ENCODE assay signal across 18 mouse cellular contexts in genomic region chr2:101976399-101977064, GRCm38 (mm10).
A peak's percentile ranks its signal among the peaks of the same experiment; 100 is the strongest.
DNase-seq lines count a peak whose midpoint lies in the region; ATAC-seq and TF ChIP-seq lines count a peak whose summit lies in the region.
"Had no signal": no experiment of that assay in that cellular context is flagged by ENCODE, and none has a peak within 500 bp of the region (broad histone marks: within the 10 kb centered on the region; RNA-seq: fewer than 3 reads in every experiment).

No protein-coding gene starts in this region.

- H3K27ac ChIP-seq in hindbrain, embryonic 12.5 days = peak overlapping the region; percentile 48; the same call in 1 of the 2 replicates
- no peak overlapping the region for H3K27ac ChIP-seq in hindbrain, postnatal 0 days
- H3K27ac ChIP-seq in forebrain, embryonic 14.5 days (ENCODE audit: low read depth, low read length) = peak overlapping the region; percentile 95; the same call in 1 of the 2 replicates
- peak overlapping the region; percentile 8; the same call in 1 of the 2 replicates for H3K27ac ChIP-seq in midbrain, embryonic 11.5 days (ENCODE audit: low read depth, low read length)
- H3K27ac ChIP-seq in layer of hippocampus, adult 2 months = no peak overlapping the region
- no peak overlapping the region; the same call in 1 of the 2 replicates for H3K27ac ChIP-seq in liver, embryonic 11.5 days (ENCODE audit: low read depth, low read length)
- H3K27ac ChIP-seq: limb, embryonic 13.5 days; liver, embryonic 14.5 days; neural tube, embryonic 13.5 days had no signal

- H3K9ac ChIP-seq in hindbrain, embryonic 12.5 days = no peak overlapping the region
- no peak overlapping the region for H3K9ac ChIP-seq in hindbrain, postnatal 0 days (replicated peaks; ENCODE audit: low read length)
- no peak overlapping the region for H3K9ac ChIP-seq in forebrain, embryonic 14.5 days (ENCODE audit: low read length)
- H3K9ac ChIP-seq in midbrain, embryonic 11.5 days (ENCODE audit: low read length) = no peak overlapping the region
- H3K9ac ChIP-seq in liver, embryonic 11.5 days (ENCODE audit: low read depth, low read length) = no peak overlapping the region
- H3K9ac ChIP-seq: heart, embryonic 12.5 days; limb, embryonic 13.5 days; liver, embryonic 14.5 days; neural tube, embryonic 13.5 days had no signal

- TF ChIP-seq CTCF in hindbrain, postnatal 0 days (IDR thresholded peaks at IDR 0.05; ENCODE audit: low read depth) = no peak
- no peak for TF ChIP-seq CTCF in brain, embryonic 14.5 days (IDR thresholded peaks at IDR 0.05; ENCODE audit: borderline replicate concordance, extremely low read depth, insufficient read depth, insufficient read length)
- no peak for TF ChIP-seq CTCF in layer of hippocampus, adult 2 months (conservative IDR thresholded peaks at IDR 0.05)

- H3K4me2 ChIP-seq in hindbrain, embryonic 12.5 days (replicated peaks) = no peak overlapping the region
- no peak overlapping the region for H3K4me2 ChIP-seq in hindbrain, postnatal 0 days (ENCODE audit: low read depth, low read length)
- H3K4me2 ChIP-seq in forebrain, embryonic 14.5 days (ENCODE audit: low read length) = no peak overlapping the region
- H3K4me2 ChIP-seq in midbrain, embryonic 11.5 days = no peak overlapping the region
- H3K4me2 ChIP-seq in liver, embryonic 11.5 days = no peak overlapping the region
- H3K4me2 ChIP-seq: heart, embryonic 12.5 days; limb, embryonic 13.5 days; neural tube, embryonic 13.5 days had no signal

- H3K4me3 ChIP-seq in hindbrain, embryonic 12.5 days = no peak overlapping the region
- no peak overlapping the region for H3K4me3 ChIP-seq in hindbrain, postnatal 0 days (ENCODE audit: low read length)
- no peak overlapping the region for H3K4me3 ChIP-seq in forebrain, embryonic 14.5 days (ENCODE audit: low read depth, low read length)
- H3K4me3 ChIP-seq in midbrain, embryonic 11.5 days (ENCODE audit: low read depth, low read length) = no peak overlapping the region
- H3K4me3 ChIP-seq in layer of hippocampus, adult 2 months = no peak overlapping the region
- no peak overlapping the region for H3K4me3 ChIP-seq in liver, embryonic 11.5 days (ENCODE audit: low read depth, low read length)
- H3K4me3 ChIP-seq: heart, embryonic 12.5 days; limb, embryonic 13.5 days; neural tube, embryonic 13.5 days had no signal

- no peak for ATAC-seq in hindbrain, embryonic 12.5 days (ENCODE audit: low FRiP score)
- no peak for ATAC-seq in hindbrain, postnatal 0 days
- ATAC-seq in forebrain, embryonic 14.5 days = no peak
- no peak for ATAC-seq in midbrain, embryonic 11.5 days (ENCODE audit: low FRiP score)
- ATAC-seq in liver, embryonic 11.5 days (replicated peaks; ENCODE audit: low FRiP score) = no peak

- H3K4me1 ChIP-seq in hindbrain, embryonic 12.5 days = peaks cover 54% of the 10 kb centered on the region
- H3K4me1 ChIP-seq in hindbrain, postnatal 0 days (ENCODE audit: insufficient read depth, low read length) = peaks cover 13% of the 10 kb centered on the region
- peaks cover 68% of the 10 kb centered on the region for H3K4me1 ChIP-seq in forebrain, embryonic 14.5 days (ENCODE audit: control insufficient read depth, insufficient read depth, low read length)
- peaks cover 57% of the 10 kb centered on the region for H3K4me1 ChIP-seq in midbrain, embryonic 11.5 days (ENCODE audit: control insufficient read depth, insufficient read depth, low read length)
- H3K4me1 ChIP-seq in liver, embryonic 11.5 days (replicated peaks; ENCODE audit: control insufficient read depth, insufficient read depth, low read length) = no peaks in the 10 kb centered on the region

- DNase-seq in hindbrain, postnatal 0 days (ENCODE audit: low spot score) = no peak
- DNase-seq in brain, embryonic 14.5 days (ENCODE audit: low read depth) = peak; percentile 66
- DNase-seq in forebrain, embryonic 14.5 days (ENCODE audit: low spot score) = no peak
- DNase-seq in midbrain, embryonic 11.5 days (ENCODE audit: low spot score, missing footprints) = no peak
- DNase-seq in layer of hippocampus, adult 2 months (ENCODE audit: low spot score in 2 of 2) = no peak
- no peak for DNase-seq in spleen, postnatal 4 days (ENCODE audit: low spot score in 2 of 2)
- DNase-seq in liver, embryonic 11.5 days (ENCODE audit: low spot score) = no peak
- DNase-seq: cerebellum, adult 8-10 months; gastrocnemius, postnatal 10 days; heart, adult 11 months; heart, postnatal 14 days; kidney, adult 8-10 months; right cerebral cortex, adult 18-20 months had no signal

- H3K9me3 ChIP-seq in hindbrain, embryonic 12.5 days (replicated peaks) = no peaks in the 10 kb centered on the region
- no peaks in the 10 kb centered on the region for H3K9me3 ChIP-seq in hindbrain, postnatal 0 days (ENCODE audit: low read length)
- no peaks in the 10 kb centered on the region for H3K9me3 ChIP-seq in forebrain, embryonic 14.5 days (replicated peaks; ENCODE audit: control insufficient read depth, low read length)
- H3K9me3 ChIP-seq in midbrain, embryonic 11.5 days (ENCODE audit: control insufficient read depth, low read length) = no peaks in the 10 kb centered on the region
- no peaks in the 10 kb centered on the region for H3K9me3 ChIP-seq in liver, embryonic 11.5 days (ENCODE audit: control insufficient read depth, low read length)
- H3K9me3 ChIP-seq: heart, embryonic 12.5 days; limb, embryonic 13.5 days; neural tube, embryonic 13.5 days had no signal

- TF ChIP-seq POLR2A in brain, embryonic 14.5 days (IDR thresholded peaks at IDR 0.05; ENCODE audit: borderline replicate concordance, extremely low read depth, insufficient read depth, insufficient read length, poor library complexity, severe bottlenecking) = no peak

- WGBS in hindbrain, embryonic 12.5 days = 68% methylated on average over 7 of the region's 7 CpGs
- WGBS in hindbrain, postnatal 0 days = 62% methylated on average over 7 of the region's 7 CpGs
- WGBS in forebrain, embryonic 14.5 days = 41% methylated on average over 7 of the region's 7 CpGs
- WGBS in midbrain, embryonic 11.5 days = 61% methylated on average over 7 of the region's 7 CpGs
- 84% methylated on average over 7 of the region's 7 CpGs for WGBS in liver, embryonic 11.5 days

- no peaks in the 10 kb centered on the region for H3K27me3 ChIP-seq in hindbrain, embryonic 12.5 days
- no peaks in the 10 kb centered on the region for H3K27me3 ChIP-seq in hindbrain, postnatal 0 days (ENCODE audit: insufficient read depth, low read length)
- H3K27me3 ChIP-seq in forebrain, embryonic 14.5 days (replicated peaks; ENCODE audit: control insufficient read depth, insufficient read depth, low read length) = no peaks in the 10 kb centered on the region
- no peaks in the 10 kb centered on the region for H3K27me3 ChIP-seq in midbrain, embryonic 11.5 days (ENCODE audit: control insufficient read depth, insufficient read depth, low read length)
- no peaks in the 10 kb centered on the region for H3K27me3 ChIP-seq in liver, embryonic 11.5 days (replicated peaks; ENCODE audit: control insufficient read depth, insufficient read depth, low read length)
- H3K27me3 ChIP-seq: heart, embryonic 12.5 days; limb, embryonic 13.5 days; neural tube, embryonic 13.5 days had no signal

- H3K36me3 ChIP-seq in hindbrain, embryonic 12.5 days = no peaks in the 10 kb centered on the region
- H3K36me3 ChIP-seq in hindbrain, postnatal 0 days (ENCODE audit: insufficient read depth, low read length) = no peaks in the 10 kb centered on the region
- no peaks in the 10 kb centered on the region for H3K36me3 ChIP-seq in forebrain, embryonic 14.5 days (ENCODE audit: control insufficient read depth, insufficient read depth, low read length)
- no peaks in the 10 kb centered on the region for H3K36me3 ChIP-seq in midbrain, embryonic 11.5 days (ENCODE audit: control insufficient read depth, insufficient read depth, low read length)
- H3K36me3 ChIP-seq in liver, embryonic 11.5 days (ENCODE audit: control insufficient read depth, insufficient read depth, low read length) = 0 out of 2 replicates have a peak, but pooled peaks cover 2% of the 10 kb centered on the region
- H3K36me3 ChIP-seq: heart, embryonic 12.5 days; limb, embryonic 13.5 days; neural tube, embryonic 13.5 days had no signal

Comparison
In these comparisons a context has a peak if more than half of its experiments do, and no peak if none do; other contexts are left out.
1. H3K27ac ChIP-seq: peak in hindbrain, embryonic 12.5 days (single experiment), forebrain, embryonic 14.5 days (single experiment) and midbrain, embryonic 11.5 days (single experiment); none in hindbrain, postnatal 0 days (single experiment), layer of hippocampus, adult 2 months (single experiment) and liver, embryonic 11.5 days (single experiment).